Mouse (Mus musculus) granulocyte monocyte progenitor cell, adult 5-6 weeks (primary cell): ENCODE data around the gene Clptm1. TPM values are rescaled to one million over a fixed set of nuclear protein-coding genes. Genes with fewer than 3 reads are reported as not detected.
"Not testable (repeated sequence)": the region's sequence is repeated elsewhere in the genome, so short reads cannot be mapped to it uniquely, and the experiment has no call there.

Source experiments
- ATAC-seq: replicated peaks from 2 replicates; pipeline ENCODE4 v1.8.0; 2016; ENCODE audit warnings: mild to moderate bottlenecking, moderate TSS enrichment, inconsistent platforms; ENCODE audit not compliant: poor library complexity, severe bottlenecking
- total RNA-seq, 2 experiments: library from RNA; stranded (forward) in 1 of 2; stranded (reverse) in 1 of 2; fragments of 200-712, 200-1000 nt in 1 of 2; fragments of >200 nt in 1 of 2; fragmentation: Nextera tagmentation in 1 of 2; gene quantifications; 2 replicates each; pipeline ENCODE4 v1.2.3; 2014 to 2017

Gene Clptm1
- total RNA-seq, 2 experiments from 2014 or later: 36.5 to 41.7 TPM

DNA sequence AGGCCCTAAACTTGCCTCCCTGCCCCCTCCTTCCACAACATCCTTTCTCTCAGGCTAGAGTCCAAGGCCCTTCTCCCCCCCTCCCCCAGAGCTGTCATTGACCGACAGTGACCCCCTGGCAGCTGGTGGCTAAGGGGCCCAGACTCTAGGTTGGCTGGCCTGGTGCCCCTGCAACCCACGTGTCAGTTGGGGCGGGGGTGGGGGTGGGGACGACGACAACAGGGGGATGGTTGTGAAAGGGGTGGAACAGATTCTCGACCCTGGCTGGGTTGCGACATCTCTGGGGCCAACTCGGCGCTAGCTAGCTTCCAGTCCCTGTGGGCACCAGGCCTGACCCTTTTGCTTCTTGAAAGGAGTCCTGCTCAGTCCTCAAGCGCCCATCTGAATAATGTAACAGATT is 28.6 kb upstream of the Clptm1 start:
- ATAC-seq: peak; percentile 84

GRCm38 (mm10) chr7:19691873-19692865 is 27.3 kb upstream of the Clptm1 start, which contains the start of gene Apoc1:
Gene Apoc1, minus strand, starts transcription at chr7:19692660.
- ATAC-seq: no peak

GRCm38 (mm10) chr7:19691434-19691833 is 26.6 kb upstream of the Clptm1 start:
- ATAC-seq: no peak

DNA sequence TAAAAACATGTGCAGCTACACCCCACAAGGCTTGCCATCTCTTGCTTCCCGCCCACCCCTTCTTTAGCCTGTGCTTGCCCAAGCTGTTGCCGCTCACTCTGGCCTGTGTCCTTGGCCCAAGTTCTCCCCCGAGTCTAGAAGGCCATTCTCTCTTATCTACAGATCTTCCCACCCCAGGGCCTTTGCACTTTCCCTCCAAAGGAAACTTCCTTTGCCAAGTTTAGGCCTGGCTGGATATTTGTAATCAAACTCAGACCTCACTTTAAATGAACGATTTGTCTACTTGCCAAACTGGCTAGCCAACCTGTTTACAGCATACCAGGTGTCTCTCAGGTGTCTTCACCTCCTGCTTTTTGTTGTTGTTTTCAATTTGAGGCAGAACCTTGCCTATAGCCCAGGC is 26.0 kb upstream of the Clptm1 start:
- ATAC-seq: no peak

DNA sequence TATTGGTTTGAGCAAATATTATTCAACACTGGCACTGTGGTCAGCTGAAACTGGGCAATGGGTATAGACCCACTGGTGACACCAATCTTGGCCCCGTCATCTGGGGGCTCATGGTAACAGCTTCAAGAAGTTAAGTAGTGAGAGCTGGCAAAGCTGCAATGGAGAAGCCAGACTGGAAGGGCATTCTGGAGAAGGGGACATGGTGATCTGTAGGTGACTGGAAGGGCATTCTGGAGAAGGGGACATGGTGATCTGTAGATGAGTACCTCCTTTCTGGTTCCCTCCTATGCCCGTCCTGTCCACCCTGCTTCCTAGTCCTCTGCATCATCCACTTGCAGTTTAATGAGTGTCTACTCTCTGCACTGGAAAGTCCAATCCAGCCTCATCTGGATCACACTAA is 23.8 kb upstream of the Clptm1 start:
- ATAC-seq: no peak

DNA sequence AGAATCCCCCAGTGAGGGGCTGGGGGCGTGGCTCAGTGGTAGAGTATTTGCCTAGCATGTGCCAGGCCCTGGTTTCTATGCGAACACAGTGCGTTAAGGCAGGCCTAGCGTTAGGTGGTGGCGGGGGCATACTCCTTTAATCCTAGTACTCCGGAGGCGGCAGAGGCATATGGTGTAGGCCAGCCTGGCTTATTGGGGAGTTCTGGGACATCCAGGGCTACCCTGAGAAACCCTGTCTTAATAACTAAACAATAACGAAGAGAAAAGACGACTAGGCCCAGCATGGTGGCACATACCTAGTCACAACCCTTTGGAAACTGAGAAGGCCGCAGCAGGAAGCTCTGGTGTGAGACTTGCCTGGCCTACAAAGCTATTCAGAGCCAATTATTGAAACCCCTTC is 23.3 kb upstream of the Clptm1 start:
- no peak for ATAC-seq

- ATAC-seq: not testable (repeated sequence)
These were observed 22.2 kb upstream of the Clptm1 start for GRCm38 (mm10) chr7:19686927-19687583.

- no peak for ATAC-seq
These were observed 21.7 kb upstream of the Clptm1 start for GRCm38 (mm10) chr7:19686521-19686920.

- ATAC-seq: no peak
These were observed 20.5 kb upstream of the Clptm1 start for GRCm38 (mm10) chr7:19685374-19685773.

DNA sequence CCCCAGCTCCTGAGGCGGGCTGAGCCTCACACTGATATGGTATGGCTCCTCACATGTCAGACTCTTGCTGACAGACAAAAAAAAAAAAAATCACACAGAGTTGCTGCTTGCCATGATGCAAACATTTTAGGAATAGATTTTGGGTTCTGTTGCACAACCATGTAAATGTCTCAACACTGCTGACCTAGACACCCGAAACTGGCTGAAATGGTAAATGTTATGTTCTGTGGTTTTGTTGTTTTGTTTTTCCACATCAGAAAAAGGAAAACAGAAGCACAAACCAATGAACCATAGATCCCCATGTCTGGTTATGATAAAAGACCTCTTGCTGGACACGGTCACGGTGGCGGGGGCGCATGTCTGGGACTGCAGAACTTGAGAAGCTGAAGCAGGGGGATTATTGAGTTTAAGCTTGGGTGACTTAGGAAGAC is 19.0 kb upstream of the Clptm1 start:
- ATAC-seq: peak; percentile 89

- no peak for ATAC-seq
These were observed 18.1 kb upstream of the Clptm1 start for GRCm38 (mm10) chr7:19682979-19683378.

DNA sequence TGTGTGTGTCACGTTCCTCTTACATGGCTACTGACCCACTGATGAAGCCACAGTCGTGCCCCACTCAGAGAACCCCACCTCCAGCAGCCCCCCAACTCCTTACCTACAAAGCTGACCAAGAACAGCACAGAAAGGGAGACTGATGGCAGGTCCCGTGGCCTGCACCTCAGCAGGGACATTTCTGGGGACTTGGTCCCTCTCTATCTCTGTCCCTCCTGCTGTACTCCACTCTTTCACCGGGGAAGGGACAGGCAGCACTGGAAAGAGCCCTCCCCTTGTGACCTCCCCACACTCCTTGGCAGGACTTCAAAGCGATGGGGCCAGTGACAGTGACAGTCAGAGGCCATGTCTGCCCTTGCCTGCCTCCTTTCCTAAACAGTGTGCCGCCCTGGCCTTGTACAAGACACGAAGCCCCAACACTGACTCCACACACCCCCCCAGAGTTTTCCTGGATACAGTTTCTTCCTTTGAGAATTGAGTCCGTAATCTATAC is 16.4 kb upstream of the Clptm1 start, which contains the start of the genes Gm44805 and Apoc4:
Gm44805 (minus strand) TSS at position 222 of the 493 bp plus-strand sequence.
Apoc4 (minus strand) TSS at position 278 of the 493 bp plus-strand sequence.
- no peak for ATAC-seq

- ATAC-seq: no peak
These were observed 15.9 kb upstream of the Clptm1 start for GRCm38 (mm10) chr7:19680702-19681101.

- no peak for ATAC-seq
These were observed 14.1 kb upstream of the Clptm1 start for GRCm38 (mm10) chr7:19678901-19679300.

- ATAC-seq: no peak
These were observed 13.0 kb upstream of the Clptm1 start, which contains the start of gene Apoc2 for GRCm38 (mm10) chr7:19677872-19678271. Gene Apoc2, minus strand, starts transcription at chr7:19677941.

GRCm38 (mm10) chr7:19676662-19677061 is 11.8 kb upstream of the Clptm1 start:
- peak; percentile 49 for ATAC-seq

GRCm38 (mm10) chr7:19675824-19676223 is 11.0 kb upstream of the Clptm1 start:
- ATAC-seq: peak; percentile 88

DNA sequence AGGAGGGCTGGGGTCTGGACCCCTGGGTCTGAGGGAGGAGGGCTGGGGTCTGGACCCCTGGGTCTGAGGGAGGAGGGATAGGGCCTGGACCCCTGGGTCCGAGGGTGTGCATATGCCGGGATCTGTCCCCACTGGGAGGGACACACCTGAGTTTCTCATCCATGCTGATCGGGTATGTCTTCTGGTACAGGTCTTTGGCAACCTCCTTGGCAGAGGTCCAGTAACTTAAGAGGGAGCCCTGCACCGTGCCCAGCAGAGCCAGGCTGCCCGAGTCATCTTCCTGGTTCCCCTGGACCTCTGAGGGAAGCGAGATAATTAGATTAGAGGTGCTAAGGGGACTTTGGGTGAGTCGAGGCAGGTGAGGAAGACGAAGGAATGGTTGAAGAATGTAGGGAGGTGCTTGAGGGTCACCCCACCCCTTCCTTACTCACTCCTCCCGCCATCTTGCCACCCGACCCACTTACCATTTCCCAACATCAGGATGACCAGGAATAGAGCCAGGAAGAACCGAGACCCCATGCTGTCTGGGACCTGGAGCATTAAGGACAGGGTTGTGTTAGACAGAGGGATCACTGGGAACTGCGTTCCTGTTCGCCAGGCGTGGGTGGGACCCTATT is 8.4 kb upstream of the Clptm1 start:
- no peak for ATAC-seq

DNA sequence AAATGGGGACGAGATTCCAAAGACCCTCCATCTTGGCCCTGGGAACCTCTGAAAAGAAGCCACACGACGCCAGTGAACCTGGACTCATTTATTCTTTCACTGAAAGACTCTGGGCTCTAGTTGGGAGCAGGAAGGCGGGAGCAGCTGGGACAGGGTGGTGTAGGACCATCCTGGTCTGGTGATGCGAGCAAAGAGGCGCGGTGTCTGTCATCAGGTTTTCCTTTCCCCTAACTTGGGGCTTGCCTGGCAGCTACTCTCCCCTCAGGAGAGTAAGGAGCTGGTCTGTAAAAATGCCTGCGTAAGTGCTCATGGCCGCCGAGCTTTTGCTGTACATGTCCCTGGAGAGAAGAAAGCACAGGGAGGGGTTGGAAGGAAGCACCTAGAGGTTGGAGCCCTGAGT is 6.7 kb upstream of the Clptm1 start:
- ATAC-seq: no peak

GRCm38 (mm10) chr7:19668947-19669721 is 4.3 kb upstream of the Clptm1 start:
- peak; percentile 56 for ATAC-seq
